Mouse (Mus musculus): ENCODE data around the gene Wnk2.

DNA sequence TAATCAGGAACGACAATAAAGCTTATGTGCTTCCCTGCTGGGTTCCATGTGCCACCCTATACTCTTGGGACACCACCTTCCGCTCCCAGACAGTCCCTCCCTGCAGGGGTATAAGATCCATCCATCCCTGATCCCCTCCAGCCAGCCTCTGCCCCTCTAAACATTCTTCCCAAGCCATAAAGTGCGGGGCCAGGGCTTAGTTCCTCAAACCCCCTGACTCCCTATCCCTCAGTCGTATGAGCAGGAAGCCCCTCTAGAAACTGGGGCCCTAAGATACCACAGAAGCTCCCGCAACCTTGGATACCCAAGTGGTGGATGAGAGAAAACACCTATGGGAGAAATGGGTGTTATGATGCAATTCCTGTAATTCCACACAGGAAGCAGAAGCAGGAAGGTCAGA, 48.4 kb upstream of the Wnk2 start:
- TF ChIP-seq EP300 (IDR thresholded peaks at IDR 0.05) (no peak), CTCF (IDR thresholded peaks at IDR 0.05) (no peak)

Measured in lung, postnatal 0 days (tissue).